Mouse (Mus musculus): ENCODE data around the gene Zfp42.

DNA sequence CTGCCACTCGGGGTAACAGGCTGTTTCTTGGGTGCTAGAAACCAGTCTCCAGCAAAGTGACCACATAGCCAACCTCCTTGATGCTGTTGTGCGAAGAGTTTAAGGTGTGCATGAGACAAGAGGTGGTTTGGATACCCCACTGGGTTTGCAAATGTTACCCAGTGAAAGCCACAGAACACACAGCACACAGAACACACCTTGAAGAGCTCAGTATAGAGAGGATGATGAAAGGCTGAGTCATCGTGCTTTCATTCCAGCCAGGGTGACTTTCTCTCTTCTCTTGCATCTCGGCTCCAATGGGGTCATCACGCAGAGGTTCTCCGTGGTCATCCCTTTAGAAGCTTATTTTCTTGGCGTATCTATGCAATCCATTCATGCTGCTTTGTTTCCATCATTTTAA, 24.9 kb upstream of the Zfp42 start:
- TF ChIP-seq CTCF (IDR thresholded peaks at IDR 0.05; ENCODE audit: borderline replicate concordance, insufficient read depth, low read depth, low read length) (no peak), POLR2A (IDR thresholded peaks at IDR 0.05; ENCODE audit: borderline replicate concordance, insufficient read depth, low read length) (no peak)

All from cerebellum, adult 2 months (tissue).